Mouse (Mus musculus) skeletal muscle tissue, postnatal 0 days (tissue): ENCODE results near the gene Vmn1r24. TPM values are rescaled to one million over a fixed set of nuclear protein-coding genes. Genes with fewer than 3 reads are reported as not detected.

Source experiments
- polyA plus RNA-seq: library from polyadenylated mRNA; unstranded; fragments of >200 nt; fragmentation: Nextera tagmentation; extraction: Ambion mirVana; gene quantifications from 2 replicates; pipeline ENCODE4 v1.2.1, GENCODE M21; 2015

Gene Vmn1r24
- not detected in 2 replicates for polyA plus RNA-seq

GRCm38 (mm10) chr6:57961403-57961802, at the start of gene Vmn1r24:
TSS of gene Vmn1r24 (minus strand) at chr6:57961503.

GRCm38 (mm10) chr6:57980710-57981109, 19.4 kb upstream of the Vmn1r24 start, which contains the start of gene Vmn1r25:
TSS of gene Vmn1r25 (minus strand) at chr6:57980810.

GRCm38 (mm10) chr6:57926738-57927137, 34.6 kb downstream of the Vmn1r24 start, which contains the start of gene Vmn1r23:
TSS of gene Vmn1r23 (minus strand) at chr6:57926838.

GRCm38 (mm10) chr6:57907928-57908327, 53.4 kb downstream of the Vmn1r24 start, which contains the start of gene Vmn1r22:
TSS of gene Vmn1r22 (minus strand) at chr6:57908028.

Other genes with a start within 250 kb of the Vmn1r24 start
- gene Vopp1, start 136.3 kb downstream of the Vmn1r24 start, polyA plus RNA-seq: 10.9 and 11.2 TPM in 2 replicates
- gene Vmn1r21, start 111.2 kb downstream of the Vmn1r24 start, polyA plus RNA-seq: not detected in 2 replicates
- gene Vmn1r22, start 53.5 kb downstream of the Vmn1r24 start, polyA plus RNA-seq: not detected in 2 replicates
- not detected in 2 replicates for gene Vmn1r23, start 34.7 kb downstream of the Vmn1r24 start, polyA plus RNA-seq
- gene Vmn1r25, start 19.3 kb upstream of the Vmn1r24 start, polyA plus RNA-seq: not detected in 2 replicates
- not detected in 2 replicates for gene Vmn1r26, start 53.7 kb upstream of the Vmn1r24 start, polyA plus RNA-seq